Mouse (Mus musculus): Measurements from ENCODE around the gene Olfr338. TPM values are rescaled to one million over a fixed set of nuclear protein-coding genes. Genes with fewer than 3 reads are reported as not detected.
"Not testable (repeated sequence)": the region's sequence is repeated elsewhere in the genome, so short reads cannot be mapped to it uniquely, and the experiment has no call there.

The Olfr338 gene
- not detected in 2 replicates for polyA plus RNA-seq (2016; fragmentation: Nextera tagmentation; extraction: Ambion mirVana)

- Histone ChIP-seq H3K4me1 (replicated peaks) (no peaks in the 10 kb centered on the region), H3K9me3 (peaks cover 24% of the 10 kb centered on the region), H3K27me3 (ENCODE audit: insufficient read depth, poor library complexity, severe bottlenecking) (no peaks in the 10 kb centered on the region), H3K36me3 (no peaks in the 10 kb centered on the region), H3K4me3 (no peak within 1 kb of the TSS), H3K27ac (no peak within 1 kb of the TSS)
- no peak for DNase-seq (ENCODE audit: low spot score)
Observed at GRCm38 (mm10) chr2:36373219-36373618, at the start of gene Olfr338. Olfr338 (plus strand) TSS chr2:36373519.

- H3K4me1 ChIP-seq (replicated peaks); H3K27ac ChIP-seq; DNase-seq (ENCODE audit: low spot score); H3K36me3 ChIP-seq; H3K27me3 ChIP-seq (ENCODE audit: insufficient read depth, poor library complexity, severe bottlenecking); H3K4me3 ChIP-seq: not testable (repeated sequence)
- 91% methylated on average over 3 of the region's 3 CpGs for WGBS
- H3K9me3 ChIP-seq: peaks cover 35% of the 10 kb centered on the region
Observed at GRCm38 (mm10) chr2:36415174-36415573, 41.9 kb downstream of the Olfr338 start.

GRCm38 (mm10) chr2:36415591-36415990, 42.3 kb downstream of the Olfr338 start:
- 87% methylated on average over 7 of the region's 7 CpGs for WGBS
- H3K9me3 ChIP-seq: peaks cover 35% of the 10 kb centered on the region

GRCm38 (mm10) chr2:36418647-36419046, 45.3 kb downstream of the Olfr338 start, which contains the start of gene Olfr339:
Olfr339 (plus strand) TSS chr2:36418947.
- H3K4me3 ChIP-seq: no peak within 1 kb of the TSS
- H3K36me3 ChIP-seq: no peaks in the 10 kb centered on the region
- 86% methylated on average over 3 of the region's 3 CpGs for WGBS
- no peaks in the 10 kb centered on the region for H3K27me3 ChIP-seq (ENCODE audit: insufficient read depth, poor library complexity, severe bottlenecking)
- peaks cover 38% of the 10 kb centered on the region for H3K9me3 ChIP-seq
- no peak for DNase-seq (ENCODE audit: low spot score)
- H3K4me1 ChIP-seq (replicated peaks): no peaks in the 10 kb centered on the region
- H3K27ac ChIP-seq: no peak within 1 kb of the TSS

More at GRCm38 (mm10) chr2:36415591-36415990, 42.3 kb downstream of the Olfr338 start:
- H3K27me3 ChIP-seq (ENCODE audit: insufficient read depth, poor library complexity, severe bottlenecking); DNase-seq (ENCODE audit: low spot score); H3K4me1 ChIP-seq (replicated peaks); H3K27ac ChIP-seq; H3K4me3 ChIP-seq; H3K36me3 ChIP-seq: not testable (repeated sequence)

Other genes starting within 250 kb of the Olfr338 start
- 24.7 and 25.9 TPM in 2 replicates for gene Mrrf, start 237.1 kb upstream of the Olfr338 start, polyA plus RNA-seq (2016; fragmentation: Nextera tagmentation; extraction: Ambion mirVana)
- gene Rbm18, start 236.7 kb upstream of the Olfr338 start, polyA plus RNA-seq (2016; fragmentation: Nextera tagmentation; extraction: Ambion mirVana): 88.2 and 98.7 TPM in 2 replicates
- 4.5 and 5.2 TPM in 2 replicates for gene Ptgs1, start 143.1 kb upstream of the Olfr338 start, polyA plus RNA-seq (2016; fragmentation: Nextera tagmentation; extraction: Ambion mirVana)
- not detected in 2 replicates for gene Olfr339, start 45.4 kb downstream of the Olfr338 start, polyA plus RNA-seq (2016; fragmentation: Nextera tagmentation; extraction: Ambion mirVana)
- gene Olfr340, start 79.1 kb downstream of the Olfr338 start, polyA plus RNA-seq (2016; fragmentation: Nextera tagmentation; extraction: Ambion mirVana): not detected in 2 replicates
- gene Olfr341, start 108.9 kb downstream of the Olfr338 start, polyA plus RNA-seq (2016; fragmentation: Nextera tagmentation; extraction: Ambion mirVana): not detected in 2 replicates
- not detected in 2 replicates for gene Olfr342, start 151.5 kb downstream of the Olfr338 start, polyA plus RNA-seq (2016; fragmentation: Nextera tagmentation; extraction: Ambion mirVana)
- not detected in 2 replicates for gene Olfr344, start 193.1 kb downstream of the Olfr338 start, polyA plus RNA-seq (2016; fragmentation: Nextera tagmentation; extraction: Ambion mirVana)

All from hindbrain, embryonic 10.5 days (tissue).